Mouse (Mus musculus) kidney, adult 2 months (tissue): Measurements from ENCODE around the gene Olfr1392.

Experiments
- CTCF ChIP-seq: fragments of 200-500 bp; conservative IDR thresholded peaks from 2 replicates; pipeline ENCODE4 v1.5.1; 2011; ENCODE audit warnings: low read depth, mild to moderate bottlenecking, control low read depth, low read length, moderate library complexity, mixed read lengths; ENCODE audit not compliant: insufficient read depth, insufficient read length
- POLR2A ChIP-seq: fragments of 200-500 bp; IDR thresholded peaks from one replicate; pipeline ENCODE4 v1.6.1; 2011; ENCODE audit warnings: low read depth, low read length, control low read depth

GRCm38 (mm10) chr11:49260598-49261312, 24.3 kb upstream of the Olfr1392 start:
- no peak for TF ChIP-seq CTCF
- no peak for TF ChIP-seq POLR2A
